Mouse (Mus musculus): ENCODE measurements around the gene Rad9b. TPM values are rescaled to one million over a fixed set of nuclear protein-coding genes. Genes with fewer than 3 reads are reported as not detected.
A peak's percentile ranks its signal among the peaks of the same experiment; 100 is the strongest.

The Rad9b gene
- total RNA-seq, 2 experiments from 2014 or later: 11.4 to 11.7 TPM

GRCm38 (mm10) chr5:122317329-122318045, 36.5 kb downstream of the Rad9b start:
- ATAC-seq (replicated peaks; ENCODE audit: low FRiP score, low TSS enrichment, poor library complexity, severe bottlenecking): no peak

- ATAC-seq (replicated peaks; ENCODE audit: low FRiP score, low TSS enrichment, poor library complexity, severe bottlenecking): peak; percentile 87
Observed at GRCm38 (mm10) chr5:122314966-122315667, 38.9 kb downstream of the Rad9b start.

GRCm38 (mm10) chr5:122312942-122313684, 40.9 kb downstream of the Rad9b start:
- ATAC-seq (replicated peaks; ENCODE audit: low FRiP score, low TSS enrichment, poor library complexity, severe bottlenecking): no peak

GRCm38 (mm10) chr5:122312346-122312745, 41.7 kb downstream of the Rad9b start:
- no peak for ATAC-seq (replicated peaks; ENCODE audit: low FRiP score, low TSS enrichment, poor library complexity, severe bottlenecking)

- no peak for ATAC-seq (replicated peaks; ENCODE audit: low FRiP score, low TSS enrichment, poor library complexity, severe bottlenecking)
Observed at GRCm38 (mm10) chr5:122311692-122312091, 42.3 kb downstream of the Rad9b start.

- ATAC-seq (replicated peaks; ENCODE audit: low FRiP score, low TSS enrichment, poor library complexity, severe bottlenecking): no peak
Observed at GRCm38 (mm10) chr5:122310699-122311098, 43.3 kb downstream of the Rad9b start.

GRCm38 (mm10) chr5:122306536-122306935, 47.5 kb downstream of the Rad9b start:
- no peak for ATAC-seq (replicated peaks; ENCODE audit: low FRiP score, low TSS enrichment, poor library complexity, severe bottlenecking)

GRCm38 (mm10) chr5:122305472-122305871, 48.6 kb downstream of the Rad9b start:
- no peak for ATAC-seq (replicated peaks; ENCODE audit: low FRiP score, low TSS enrichment, poor library complexity, severe bottlenecking)

- ATAC-seq (replicated peaks; ENCODE audit: low FRiP score, low TSS enrichment, poor library complexity, severe bottlenecking): no peak
Observed at GRCm38 (mm10) chr5:122304541-122304940, 49.5 kb downstream of the Rad9b start.

- ATAC-seq (replicated peaks; ENCODE audit: low FRiP score, low TSS enrichment, poor library complexity, severe bottlenecking): no peak
Observed at GRCm38 (mm10) chr5:122303937-122304336, 50.1 kb downstream of the Rad9b start.

- ATAC-seq (replicated peaks; ENCODE audit: low FRiP score, low TSS enrichment, poor library complexity, severe bottlenecking): peak; percentile 78
Observed at GRCm38 (mm10) chr5:122302810-122303745, 51.0 kb downstream of the Rad9b start.

GRCm38 (mm10) chr5:122300071-122300518, 53.9 kb downstream of the Rad9b start:
- no peak for ATAC-seq (replicated peaks; ENCODE audit: low FRiP score, low TSS enrichment, poor library complexity, severe bottlenecking)

- no peak for ATAC-seq (replicated peaks; ENCODE audit: low FRiP score, low TSS enrichment, poor library complexity, severe bottlenecking)
Observed at GRCm38 (mm10) chr5:122295113-122295935, 58.7 kb downstream of the Rad9b start.

- ATAC-seq (replicated peaks; ENCODE audit: low FRiP score, low TSS enrichment, poor library complexity, severe bottlenecking): no peak
Observed at GRCm38 (mm10) chr5:122294219-122294735, 59.8 kb downstream of the Rad9b start.

GRCm38 (mm10) chr5:122293131-122293530, 60.9 kb downstream of the Rad9b start:
- ATAC-seq (replicated peaks; ENCODE audit: low FRiP score, low TSS enrichment, poor library complexity, severe bottlenecking): no peak

- ATAC-seq (replicated peaks; ENCODE audit: low FRiP score, low TSS enrichment, poor library complexity, severe bottlenecking): no peak
Observed at GRCm38 (mm10) chr5:122291553-122292339, 62.3 kb downstream of the Rad9b start.

- ATAC-seq (replicated peaks; ENCODE audit: low FRiP score, low TSS enrichment, poor library complexity, severe bottlenecking): peak; percentile 78
Observed at GRCm38 (mm10) chr5:122291149-122291548, 62.9 kb downstream of the Rad9b start.
